Mouse (Mus musculus) adrenal gland, postnatal 25 days (tissue): ENCODE data around the gene Pde11a. TPM values are rescaled to one million over a fixed set of nuclear protein-coding genes. Genes with fewer than 3 reads are reported as not detected.
A peak's percentile ranks its signal among the peaks of the same experiment; 100 is the strongest.

Source experiments
- DNase-seq: peaks from one replicate; pipeline ENCODE4 v3.0.0; 2021; ENCODE audit warnings: mixed read lengths
- total RNA-seq: library from RNA; stranded (reverse); gene quantifications from 2 replicates; pipeline ENCODE4 v1.2.3, GENCODE M21; 2021

Gene Pde11a
- total RNA-seq, 1 experiment from 2014 or later, result 0.30 TPM

GRCm38 (mm10) chr2:76158973-76159372, 179.6 kb downstream of the Pde11a start:
- no peak for DNase-seq

GRCm38 (mm10) chr2:76141136-76141535, 197.4 kb downstream of the Pde11a start:
- no peak for DNase-seq

GRCm38 (mm10) chr2:76132983-76133382, 205.6 kb downstream of the Pde11a start:
- no peak for DNase-seq

- DNase-seq, result no peak
These were observed 208.5 kb downstream of the Pde11a start for GRCm38 (mm10) chr2:76129933-76130627.

GRCm38 (mm10) chr2:76129058-76129437, 209.5 kb downstream of the Pde11a start:
- DNase-seq, result no peak

GRCm38 (mm10) chr2:76128105-76129057, 210.2 kb downstream of the Pde11a start:
- peak; percentile 6 for DNase-seq

GRCm38 (mm10) chr2:76126651-76127050, 211.9 kb downstream of the Pde11a start:
- no peak for DNase-seq

GRCm38 (mm10) chr2:76124821-76125220, 213.8 kb downstream of the Pde11a start:
- no peak for DNase-seq

GRCm38 (mm10) chr2:76122167-76122566, 216.4 kb downstream of the Pde11a start:
- DNase-seq, result no peak

GRCm38 (mm10) chr2:76119848-76120247, 218.7 kb downstream of the Pde11a start:
- no peak for DNase-seq

GRCm38 (mm10) chr2:76118491-76118890, 220.1 kb downstream of the Pde11a start:
- DNase-seq, result no peak

- DNase-seq, result no peak
These were observed 221.4 kb downstream of the Pde11a start for GRCm38 (mm10) chr2:76117219-76117618.

- DNase-seq, result no peak
These were observed 222.9 kb downstream of the Pde11a start for GRCm38 (mm10) chr2:76115696-76116095.

- peak; percentile 42 for DNase-seq
These were observed 223.8 kb downstream of the Pde11a start for GRCm38 (mm10) chr2:76114734-76115133.

GRCm38 (mm10) chr2:76109653-76110052, 228.9 kb downstream of the Pde11a start:
- no peak for DNase-seq

- DNase-seq, result no peak
These were observed 236.5 kb downstream of the Pde11a start for GRCm38 (mm10) chr2:76101889-76102602.

GRCm38 (mm10) chr2:76100597-76100996, 238.0 kb downstream of the Pde11a start:
- DNase-seq, result no peak

- no peak for DNase-seq
These were observed 238.7 kb downstream of the Pde11a start for GRCm38 (mm10) chr2:76099726-76100347.

- DNase-seq, result no peak
These were observed 240.2 kb downstream of the Pde11a start for GRCm38 (mm10) chr2:76098381-76098780.

GRCm38 (mm10) chr2:76097847-76098246, 240.7 kb downstream of the Pde11a start:
- DNase-seq, result no peak

GRCm38 (mm10) chr2:76097284-76097683, 241.3 kb downstream of the Pde11a start:
- DNase-seq, result no peak

- no peak for DNase-seq
These were observed 242.7 kb downstream of the Pde11a start for GRCm38 (mm10) chr2:76095861-76096260.
